Mouse (Mus musculus) right cerebral cortex, adult 18-20 months (tissue): ENCODE data around the gene Drc3.
"Not testable (repeated sequence)": the region's sequence is repeated elsewhere in the genome, so short reads cannot be mapped to it uniquely, and the experiment has no call there.

Experiments
- DNase-seq: peaks from one replicate; pipeline ENCODE4 v3.0.0; 2022; ENCODE audit warnings: mixed read lengths

The Drc3 gene

GRCm38 (mm10) chr11:60406606-60407005, 53.5 kb downstream of the Drc3 start:
- DNase-seq: no peak

- DNase-seq: peak; percentile 65
Observed at GRCm38 (mm10) chr11:60412173-60412572, 59.0 kb downstream of the Drc3 start.

GRCm38 (mm10) chr11:60412921-60413320, 59.8 kb downstream of the Drc3 start:
- no peak for DNase-seq

- DNase-seq: no peak
Observed at GRCm38 (mm10) chr11:60416590-60416962, 63.4 kb downstream of the Drc3 start.

GRCm38 (mm10) chr11:60416963-60417716, 64.0 kb downstream of the Drc3 start, which contains the start of gene Gid4:
Gene Gid4 (plus strand): TSS chr11:60417145.
- peak; percentile 99 for DNase-seq

GRCm38 (mm10) chr11:60417717-60418472, 64.8 kb downstream of the Drc3 start, which contains the start of gene Atpaf2:
Gene Atpaf2 (minus strand): TSS chr11:60418457.
- no peak for DNase-seq

- no peak for DNase-seq
Observed at GRCm38 (mm10) chr11:60418473-60418803, 65.3 kb downstream of the Drc3 start.

- no peak for DNase-seq
Observed at GRCm38 (mm10) chr11:60422046-60422668, 69.0 kb downstream of the Drc3 start.

- DNase-seq: no peak
Observed at GRCm38 (mm10) chr11:60423006-60423405, 69.9 kb downstream of the Drc3 start.

GRCm38 (mm10) chr11:60426417-60426816, 73.3 kb downstream of the Drc3 start:
- DNase-seq: no peak

GRCm38 (mm10) chr11:60427628-60428027, 74.5 kb downstream of the Drc3 start:
- no peak for DNase-seq

- no peak for DNase-seq
Observed at GRCm38 (mm10) chr11:60433501-60433900, 80.4 kb downstream of the Drc3 start.

GRCm38 (mm10) chr11:60435133-60435532, 82.0 kb downstream of the Drc3 start:
- no peak for DNase-seq

GRCm38 (mm10) chr11:60436618-60437017, 83.5 kb downstream of the Drc3 start:
- DNase-seq: no peak

- not testable (repeated sequence) for DNase-seq
Observed at GRCm38 (mm10) chr11:60439621-60440020, 86.5 kb downstream of the Drc3 start.

- DNase-seq: no peak
Observed at GRCm38 (mm10) chr11:60440176-60440575, 87.0 kb downstream of the Drc3 start.

- no peak for DNase-seq
Observed at GRCm38 (mm10) chr11:60442896-60443295, 89.8 kb downstream of the Drc3 start.
